ENCODE assay signal across 35 mouse cellular contexts in genomic region chr9:108970623-108971022, GRCm38 (mm10). TPM values are rescaled to one million over a fixed set of nuclear protein-coding genes. Genes with fewer than 3 reads are reported as not detected.
"Had no signal": no experiment of that assay in that cellular context is flagged by ENCODE, and none has a peak within 500 bp of the region (broad histone marks: within the 10 kb centered on the region; RNA-seq: fewer than 3 reads in every experiment).

No protein-coding gene starts in this region.

- ATAC-seq: forebrain, postnatal 0 days; hindbrain, postnatal 0 days; intestine, embryonic 16.5 days; liver, embryonic 12.5 days had no signal

- H3K4me2 ChIP-seq: heart, embryonic 13.5 days; heart, embryonic 15.5 days; hindbrain, embryonic 13.5 days; hindbrain, embryonic 15.5 days; kidney, embryonic 15.5 days; limb, embryonic 13.5 days; limb, embryonic 15.5 days; liver, embryonic 12.5 days had no signal

- H3K27ac ChIP-seq: heart, adult 2 months; heart, embryonic 13.5 days; heart, embryonic 15.5 days; hindbrain, embryonic 13.5 days; hindbrain, embryonic 15.5 days; hindbrain, postnatal 0 days; kidney, embryonic 15.5 days; kidney, postnatal 0 days; limb, embryonic 13.5 days; limb, embryonic 15.5 days; liver, embryonic 12.5 days had no signal

- H3K4me1 ChIP-seq: heart, embryonic 13.5 days; heart, embryonic 15.5 days; hindbrain, embryonic 13.5 days; hindbrain, embryonic 15.5 days; kidney, embryonic 15.5 days; limb, embryonic 13.5 days; limb, embryonic 15.5 days; liver, embryonic 12.5 days had no signal

- H3K9ac ChIP-seq: forebrain, postnatal 0 days; heart, embryonic 13.5 days; heart, embryonic 15.5 days; hindbrain, embryonic 13.5 days; hindbrain, embryonic 15.5 days; kidney, embryonic 15.5 days; limb, embryonic 13.5 days; limb, embryonic 15.5 days; liver, embryonic 12.5 days had no signal

- H3K4me3 ChIP-seq: heart, adult 2 months; heart, embryonic 13.5 days; heart, embryonic 15.5 days; hindbrain, embryonic 13.5 days; hindbrain, embryonic 15.5 days; kidney, embryonic 15.5 days; limb, embryonic 13.5 days; limb, embryonic 15.5 days; liver, embryonic 12.5 days had no signal

- H3K36me3 ChIP-seq: heart, embryonic 13.5 days; heart, embryonic 15.5 days; hindbrain, embryonic 13.5 days; hindbrain, embryonic 15.5 days; kidney, embryonic 15.5 days; limb, embryonic 13.5 days; limb, embryonic 15.5 days; liver, embryonic 12.5 days had no signal

- H3K27me3 ChIP-seq: heart, embryonic 13.5 days; heart, embryonic 15.5 days; hindbrain, embryonic 13.5 days; hindbrain, embryonic 15.5 days; kidney, embryonic 15.5 days; limb, embryonic 13.5 days; limb, embryonic 15.5 days; liver, embryonic 12.5 days had no signal

- H3K9me3 ChIP-seq: heart, embryonic 13.5 days; heart, embryonic 15.5 days; hindbrain, embryonic 13.5 days; hindbrain, embryonic 15.5 days; kidney, embryonic 15.5 days; limb, embryonic 13.5 days; limb, embryonic 15.5 days; liver, embryonic 12.5 days had no signal

- DNase-seq: forebrain, postnatal 0 days; gastrocnemius, postnatal 14 days; gastrocnemius, postnatal 36 days; heart, adult 11 months; kidney, adult 11 months; kidney, adult 2 months; kidney, adult 9 months; kidney, postnatal 14 days; kidney, postnatal 36 days; layer of hippocampus, adult 9-11 months; layer of hippocampus, postnatal 36 days; left cerebral cortex, postnatal 4 days had no signal

RNA-seq across cellular contexts. Expression of gene Ucn2, which starts 15.2 kb away (rescaled TPM):
- total RNA-seq: forebrain, postnatal 0 days; heart, adult 2 months; hematopoietic stem cell, adult 5-6 weeks; hindbrain, postnatal 0 days; layer of hippocampus, postnatal 14 days; left cerebral cortex, adult 18-20 months; left cerebral cortex, postnatal 25 days; liver, adult 2 months had no signal
- polyA plus RNA-seq: forebrain, postnatal 0 days; heart, adult 2 months; heart, embryonic 13.5 days; heart, embryonic 15.5 days; hindbrain, embryonic 11.5 days; hindbrain, embryonic 13.5 days; hindbrain, embryonic 15.5 days; hindbrain, postnatal 0 days; intestine, embryonic 16.5 days; kidney, postnatal 0 days; limb, embryonic 11.5 days; liver, adult 2 months; liver, embryonic 12.5 days had no signal

RNA-seq across cellular contexts. Expression of gene Col7a1, which starts 17.2 kb away (rescaled TPM):
- total RNA-seq: hematopoietic stem cell, adult 5-6 weeks had no signal

RNA-seq across cellular contexts. Expression of gene Tmem89, which starts 56.2 kb away (rescaled TPM):
- total RNA-seq: gastrocnemius, adult 18-20 months; gastrocnemius, postnatal 14 days; gastrocnemius, postnatal 36 days; heart, adult 2 months; layer of hippocampus, adult 18-20 months; layer of hippocampus, postnatal 36 days; left cerebral cortex, adult 18-20 months; left cerebral cortex, postnatal 10 days; liver, adult 2 months had no signal
- polyA plus RNA-seq: heart, embryonic 13.5 days; heart, embryonic 15.5 days; intestine, embryonic 14.5 days; kidney, embryonic 15.5 days; kidney, postnatal 0 days; limb, embryonic 11.5 days; limb, embryonic 13.5 days; liver, embryonic 12.5 days had no signal
